Mouse (Mus musculus) limb, embryonic 14.5 days (tissue): ENCODE data around the gene Gnptg. TPM values are rescaled to one million over a fixed set of nuclear protein-coding genes. Genes with fewer than 3 reads are reported as not detected.

Experiments
- ATAC-seq: fragments of 200-750 bp; cut with Nextera tagmentation; 2 replicates; pipeline ENCODE4 v1.8.0; 2017; ENCODE audit warnings: low read depth, moderate number of reproducible peaks, moderate TSS enrichment; ENCODE audit not compliant: low FRiP score
- DNase-seq: peaks from one replicate; pipeline ENCODE4 v3.0.0-alpha.2; 2015; ENCODE audit warnings: low spot score
- H3K27ac ChIP-seq: fragments of 300-500 bp; sonication (generic); replicated peaks from 2 replicates; pipeline ENCODE4 v1.5.1; 2014; ENCODE audit warnings: low read depth, mild to moderate bottlenecking, low read length, moderate library complexity, mixed read lengths
- H3K27me3 ChIP-seq: fragments of 300-500 bp; sonication (generic); 2 replicates; pipeline ENCODE4 v1.6.1; 2014; ENCODE audit warnings: low read length, mixed read lengths; ENCODE audit not compliant: control insufficient read depth, insufficient read depth
- H3K36me3 ChIP-seq: fragments of 300-500 bp; sonication (generic); 2 replicates; pipeline ENCODE4 v1.6.1; 2014; ENCODE audit warnings: mild to moderate bottlenecking, low read length, moderate library complexity, mixed read lengths; ENCODE audit not compliant: control insufficient read depth, insufficient read depth
- H3K4me1 ChIP-seq: fragments of 300-500 bp; sonication (generic); 2 replicates; pipeline ENCODE4 v1.6.1; 2014; ENCODE audit warnings: antibody characterized with exemption, low read length, mixed read lengths; ENCODE audit not compliant: control insufficient read depth, insufficient read depth
- H3K4me2 ChIP-seq: fragments of 300-500 bp; sonication (generic); replicated peaks from 2 replicates; pipeline ENCODE4 v1.6.1; 2014; ENCODE audit warnings: low read depth, mild to moderate bottlenecking, low read length, moderate library complexity; ENCODE audit not compliant: severe bottlenecking
- H3K4me3 ChIP-seq: fragments of 300-500 bp; sonication (generic); replicated peaks from 2 replicates; pipeline ENCODE4 v1.5.1; 2014; ENCODE audit warnings: low read length
- H3K9ac ChIP-seq: fragments of 300-500 bp; sonication (generic); 2 replicates; pipeline ENCODE4 v1.6.1; 2014; ENCODE audit warnings: mild to moderate bottlenecking, low read depth, low read length, moderate library complexity; ENCODE audit not compliant: severe bottlenecking
- H3K9me3 ChIP-seq: fragments of 300-500 bp; sonication (generic); 2 replicates; pipeline ENCODE4 v1.6.1; 2016; ENCODE audit warnings: low read length; ENCODE audit not compliant: control insufficient read depth
- POLR2A ChIP-seq: fragments of 200-500 bp; IDR thresholded peaks from 2 replicates; pipeline ENCODE4 v1.8.0; 2012; ENCODE audit warnings: inconsistent platforms, mild to moderate bottlenecking, moderate library complexity, borderline replicate concordance; ENCODE audit not compliant: insufficient read depth, insufficient read length; ENCODE audit errors: extremely low read depth
- WGBS: fragments of 180-500 bp; shearing (Covaris S2); extraction: QIAGEN DNeasy Blood & Tissue Kit; methylation state at CpG from one replicate; pipeline ENCODE4 v1.1.7; 2014; 5-methylcytosine and 5-hydroxymethylcytosine counted together
- polyA plus RNA-seq, 2 experiments: library from polyadenylated mRNA; depleted of rRNA in 1 of 2; stranded (reverse) in 1 of 2; unstranded in 1 of 2; fragments of >200 nt; fragmentation: Nextera tagmentation in 1 of 2; extraction: Ambion mirVana in 1 of 2; gene quantifications; 2 replicates each; pipeline versions ENCODE4 v1.2.1 to v1.2.3; 2012 to 2014

The Gnptg gene
- polyA plus RNA-seq, 2 experiments, result 29.4 to 30.9 TPM

DNA sequence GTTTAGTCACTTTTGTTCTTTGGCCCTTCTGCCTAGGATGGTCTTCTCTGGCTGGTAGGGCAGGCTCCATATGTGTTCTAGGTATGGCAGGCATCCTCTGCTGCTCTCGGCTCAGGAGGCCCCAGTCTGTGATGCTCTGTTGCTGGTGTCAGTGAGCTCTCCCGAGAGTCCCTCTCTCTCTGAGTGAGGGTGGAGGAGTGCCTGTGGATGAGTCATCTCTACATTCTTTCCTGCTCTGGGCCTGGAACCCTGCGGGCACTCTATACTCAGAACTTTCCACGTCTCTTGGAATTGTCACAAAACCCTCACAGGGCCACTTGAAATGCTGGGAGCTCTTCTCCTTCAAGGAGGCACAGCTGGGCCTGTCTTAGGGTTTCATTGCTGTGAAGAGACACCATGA, 28.2 kb downstream of the Gnptg start:
- Histone ChIP-seq H3K36me3 (peaks cover 90% of the 10 kb centered on the region), H3K4me1 (no peaks in the 10 kb centered on the region), H3K9me3 (no peaks in the 10 kb centered on the region), H3K4me3 (no peak overlapping the region), H3K27ac (no peak overlapping the region), H3K27me3 (no peaks in the 10 kb centered on the region), H3K4me2 (no peak overlapping the region), H3K9ac (no peak overlapping the region)
- ATAC-seq (no peak), DNase-seq (no peak)
- WGBS, result 82% methylated on average over 4 of the region's 4 CpGs
- TF ChIP-seq POLR2A, result no peak

DNA sequence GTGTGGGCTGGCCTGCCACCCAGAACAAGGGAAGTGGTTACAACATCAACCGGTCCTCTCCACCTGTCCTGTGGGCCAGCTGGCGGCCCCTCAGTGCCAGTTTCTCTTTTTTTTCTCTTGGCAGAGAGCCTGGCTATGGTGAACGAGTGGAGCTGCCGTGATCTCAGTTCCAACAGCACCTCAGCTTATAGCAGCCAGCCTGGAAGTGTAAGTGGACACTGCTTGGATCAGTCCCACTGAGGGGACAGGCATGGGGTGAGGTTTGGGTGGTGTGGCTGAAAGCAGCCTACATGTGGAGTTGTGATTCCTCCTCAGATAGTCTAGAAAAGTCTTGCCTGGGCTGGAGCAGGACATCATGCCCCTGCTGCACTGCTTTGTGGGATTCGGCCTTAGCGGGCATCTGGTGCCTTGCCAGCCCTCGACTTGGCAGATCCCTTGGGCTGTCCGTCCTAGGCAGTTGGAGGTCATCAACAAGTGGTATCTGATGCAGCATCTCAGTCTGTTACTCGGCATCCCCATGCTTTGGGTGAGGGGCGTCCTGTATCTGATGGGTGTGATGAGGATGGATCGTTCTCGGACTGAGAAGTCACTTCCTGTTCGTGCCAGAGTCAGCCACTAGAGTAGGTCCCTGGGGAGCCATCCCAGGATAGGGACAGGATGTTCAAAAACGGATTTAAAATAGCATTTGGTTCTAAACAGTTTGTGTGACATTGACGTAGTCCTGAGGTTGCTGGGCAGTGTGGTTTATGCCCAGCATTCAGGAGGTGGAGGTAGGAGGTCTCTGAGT, 29.1 kb downstream of the Gnptg start:
- H3K36me3 ChIP-seq, result peaks cover 86% of the 10 kb centered on the region
- no peak overlapping the region for H3K4me2 ChIP-seq
- no peak overlapping the region for H3K4me3 ChIP-seq
- no peak for DNase-seq
- H3K27me3 ChIP-seq, result no peaks in the 10 kb centered on the region
- no peak for TF ChIP-seq POLR2A
- no peaks in the 10 kb centered on the region for H3K4me1 ChIP-seq
- WGBS, result 84% methylated on average over 15 of the region's 15 CpGs
- H3K9ac ChIP-seq, result no peak overlapping the region
- H3K27ac ChIP-seq, result no peak overlapping the region
- H3K9me3 ChIP-seq, result no peaks in the 10 kb centered on the region
- ATAC-seq, result no peak

DNA sequence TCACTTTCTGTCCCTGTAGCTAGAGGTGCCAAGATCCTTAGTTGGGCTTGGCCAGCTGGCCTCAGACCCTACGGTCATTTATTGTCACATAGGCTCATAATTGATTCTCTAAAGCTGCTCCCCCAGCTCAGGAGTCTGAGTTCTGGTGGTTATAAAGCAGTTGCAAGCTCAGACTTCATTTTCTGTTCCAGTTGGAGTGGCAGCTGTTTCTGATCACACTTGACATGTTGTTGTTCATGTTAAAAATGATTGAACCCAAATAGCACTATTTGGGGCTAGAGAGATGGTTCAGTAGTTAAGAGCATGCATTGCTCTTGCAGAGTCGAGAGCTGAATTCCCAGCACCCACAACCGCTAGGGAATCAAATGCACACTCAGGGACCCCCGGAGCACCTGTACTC, 29.9 kb downstream of the Gnptg start:
- H3K4me1 ChIP-seq, result no peaks in the 10 kb centered on the region
- no peak overlapping the region for H3K9ac ChIP-seq
- no peaks in the 10 kb centered on the region for H3K9me3 ChIP-seq
- no peak for ATAC-seq
- H3K27me3 ChIP-seq, result no peaks in the 10 kb centered on the region
- no peak for TF ChIP-seq POLR2A
- peaks cover 89% of the 10 kb centered on the region for H3K36me3 ChIP-seq
- H3K4me2 ChIP-seq, result no peak overlapping the region
- DNase-seq, result no peak
- H3K27ac ChIP-seq, result no peak overlapping the region
- WGBS, result 87% methylated on average over 4 of the region's 4 CpGs
- H3K4me3 ChIP-seq, result no peak overlapping the region

DNA sequence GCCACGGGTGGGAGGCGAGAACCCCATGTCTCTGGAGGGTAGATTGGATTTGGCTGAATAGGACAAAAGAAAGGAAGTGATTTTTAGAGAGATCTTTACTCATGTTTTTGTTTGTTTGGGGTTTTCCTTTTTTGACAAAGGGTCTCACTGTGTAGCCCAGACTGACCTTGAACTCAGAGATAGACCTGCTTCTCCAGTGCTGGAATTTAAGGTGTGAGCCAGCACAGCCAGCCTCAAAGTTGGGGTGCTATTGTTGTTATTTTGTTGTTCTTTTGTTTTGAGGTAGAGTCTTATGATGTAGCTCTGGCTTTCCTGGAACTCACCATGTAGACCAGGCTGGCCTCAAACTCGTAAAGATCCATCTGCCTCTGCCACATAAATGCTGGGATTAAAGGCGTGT, 37.5 kb downstream of the Gnptg start:
- Histone ChIP-seq H3K27ac (no peak overlapping the region), H3K27me3 (no peaks in the 10 kb centered on the region), H3K4me2 (no peak overlapping the region), H3K36me3 (peaks cover 81% of the 10 kb centered on the region), H3K9ac (no peak overlapping the region), H3K4me1 (no peaks in the 10 kb centered on the region), H3K9me3 (no peaks in the 10 kb centered on the region), H3K4me3 (no peak overlapping the region)
- DNase-seq, result no peak
- WGBS, result 92% methylated on average over 4 of the region's 4 CpGs
- ATAC-seq, result no peak
- no peak for TF ChIP-seq POLR2A

DNA sequence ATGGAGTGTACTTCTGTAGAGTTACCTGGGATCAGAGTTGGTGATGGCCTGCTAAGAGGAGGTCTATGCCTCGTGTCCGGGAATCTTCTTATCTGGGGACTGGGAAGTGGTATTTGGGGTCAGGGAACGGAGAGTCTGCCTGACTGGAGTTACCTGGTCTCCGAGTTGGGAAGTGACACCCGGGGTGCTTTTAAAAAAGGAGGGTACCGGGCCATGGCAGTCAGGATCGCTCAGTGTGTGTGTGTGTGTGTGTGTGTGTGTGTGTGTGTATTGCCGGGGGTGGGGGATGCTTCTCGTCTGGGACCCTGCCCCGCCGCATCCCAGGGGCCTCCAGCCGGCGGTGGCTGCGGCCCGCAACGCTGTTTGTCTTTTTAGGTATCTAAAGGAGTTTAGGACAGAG, 50.8 kb downstream of the Gnptg start:
- Histone ChIP-seq H3K4me1 (peaks cover 22% of the 10 kb centered on the region), H3K9ac (peak overlapping the region; percentile 81), H3K4me2 (peak overlapping the region; percentile 90), H3K27ac (no peak overlapping the region), H3K27me3 (no peaks in the 10 kb centered on the region), H3K36me3 (peaks cover 33% of the 10 kb centered on the region), H3K9me3 (no peaks in the 10 kb centered on the region), H3K4me3 (peak overlapping the region; percentile 83)
- 2% methylated on average over 7 of the region's 16 CpGs for WGBS
- ATAC-seq, result no peak
- DNase-seq, result no peak
- no peak for TF ChIP-seq POLR2A
